Mouse (Mus musculus) cerebellum, postnatal 10 days (tissue): Measurements from ENCODE around the gene Spata16.

Experiments used
- DNase-seq, 2 experiments: peaks; one replicate each; pipeline ENCODE4 v3.0.0; 2021; ENCODE audit warnings: mixed read lengths in 2 of 2

Spata16 gene

GRCm38 (mm10) chr3:26979603-26980002 lies 342.2 kb downstream of the Spata16 start:
- DNase-seq: peak; percentile 21 to 27

GRCm38 (mm10) chr3:26980371-26980770 lies 343.0 kb downstream of the Spata16 start:
- DNase-seq: peak in 1 of 2 experiments; percentile 6

GRCm38 (mm10) chr3:26981979-26982623 lies 344.7 kb downstream of the Spata16 start:
- no peak for DNase-seq

GRCm38 (mm10) chr3:26983749-26984148 lies 346.3 kb downstream of the Spata16 start:
- no peak for DNase-seq

DNA sequence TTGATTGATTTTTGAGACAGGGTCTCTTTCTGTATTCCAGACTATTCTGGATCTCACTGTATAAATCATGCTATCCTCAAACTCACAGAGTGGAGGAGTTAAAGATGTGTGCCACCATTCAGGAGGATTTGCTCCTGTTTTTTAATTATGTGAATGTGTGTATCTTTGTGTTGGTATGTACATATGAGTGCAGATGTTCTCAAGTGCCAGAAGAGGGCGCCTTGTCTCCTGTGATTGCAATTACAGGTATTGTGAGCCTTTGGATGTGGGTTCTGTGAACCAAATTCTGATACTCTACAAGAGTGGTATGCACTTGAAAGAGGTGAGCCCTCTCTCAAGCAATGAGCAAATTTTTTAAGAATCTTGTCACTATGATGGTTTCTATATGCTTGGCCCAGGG lies 369.4 kb downstream of the Spata16 start:
- no peak for DNase-seq

DNA sequence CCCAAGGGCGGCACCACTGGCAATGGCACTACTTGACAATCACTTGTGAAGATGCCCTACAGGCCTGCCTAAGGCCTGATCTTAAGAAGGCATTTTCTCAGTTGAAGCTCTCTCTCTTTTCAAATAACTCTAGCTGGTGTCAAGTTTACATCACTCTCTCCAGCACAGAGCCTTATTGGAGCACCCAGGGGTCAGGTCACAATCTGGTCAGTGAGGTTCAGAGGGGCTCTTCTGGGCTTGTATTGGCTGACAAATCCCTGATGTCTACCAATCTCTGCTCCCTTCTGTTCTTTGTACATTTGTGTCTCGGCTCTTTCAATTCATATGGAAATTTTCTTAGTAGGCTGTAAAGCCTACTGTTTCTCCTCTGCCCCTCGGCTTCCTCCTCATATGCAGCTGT lies 390.5 kb downstream of the Spata16 start:
- no peak for DNase-seq

- no peak for DNase-seq
Observed at GRCm38 (mm10) chr3:27028526-27028925, 391.1 kb downstream of the Spata16 start.

GRCm38 (mm10) chr3:27030067-27030857 lies 392.8 kb downstream of the Spata16 start:
- DNase-seq: no peak
